Mouse (Mus musculus) bone marrow, adult 2 months (tissue): Measurements from ENCODE around the gene Il12a. TPM values are rescaled to one million over a fixed set of nuclear protein-coding genes. Genes with fewer than 3 reads are reported as not detected.
"Not testable (repeated sequence)": the region's sequence is repeated elsewhere in the genome, so short reads cannot be mapped to it uniquely, and the experiment has no call there.

Source experiments
- H3K27ac ChIP-seq: fragments of 200-500 bp; 2 replicates; pipeline ENCODE4 v1.5.1; 2012; ENCODE audit warnings: low read depth, mild to moderate bottlenecking, control low read depth, inconsistent platforms, low read length; ENCODE audit not compliant: control insufficient read depth, poor library complexity, insufficient read depth
- H3K4me1 ChIP-seq: fragments of 200-500 bp; 2 replicates; pipeline ENCODE4 v1.6.1; 2011; ENCODE audit warnings: low read length; ENCODE audit not compliant: control insufficient read depth, insufficient read depth
- H3K4me3 ChIP-seq: fragments of 200-500 bp; replicated peaks from 2 replicates; pipeline ENCODE3; 2011; ENCODE audit warnings: mild to moderate bottlenecking, low read depth, low read length, control low read depth; ENCODE audit not compliant: control insufficient read depth
- CTCF ChIP-seq: fragments of 200-500 bp; IDR thresholded peaks from 2 replicates; pipeline ENCODE4 v1.5.1; 2011; ENCODE audit warnings: low read length, control low read depth; ENCODE audit not compliant: control insufficient read depth, insufficient read depth
- POLR2A ChIP-seq: fragments of 200-500 bp; IDR thresholded peaks from 2 replicates; pipeline ENCODE4 v1.6.1; 2011; ENCODE audit warnings: low read depth, mild to moderate bottlenecking, control low read depth, low read length, borderline replicate concordance; ENCODE audit not compliant: control insufficient read depth
- WGBS: fragments of 180-500 bp; shearing (Covaris S2); methylation state at CpG from one replicate; pipeline ENCODE4 v1.1.7; 2018; 5-methylcytosine and 5-hydroxymethylcytosine counted together
- polyA plus RNA-seq: library from polyadenylated mRNA; stranded (reverse); fragments of >200 nt; gene quantifications from 2 replicates; pipeline ENCODE4 v1.2.4, GENCODE M21; 2011; ENCODE audit warnings: low replicate concordance; ENCODE audit not compliant: missing spikeins, insufficient read depth, insufficient read length

Il12a gene
- polyA plus RNA-seq, 1 experiment, result 14.5 TPM

- Histone ChIP-seq H3K4me1 (no peaks in the 10 kb centered on the region), H3K27ac (no peak overlapping the region), H3K4me3 (no peak overlapping the region)
- WGBS, result 71% methylated on average over 7 of the region's 7 CpGs
- TF ChIP-seq POLR2A (no peak), CTCF (no peak)
Observed at GRCm38 (mm10) chr3:68741955-68742354, 51.5 kb downstream of the Il12a start.

GRCm38 (mm10) chr3:68742718-68743471 lies 52.5 kb downstream of the Il12a start:
- TF ChIP-seq POLR2A (no peak), CTCF (no peak)
- H3K4me3 ChIP-seq, result no peak overlapping the region
- 76% methylated on average over 9 of the region's 9 CpGs for WGBS
- no peak overlapping the region for H3K27ac ChIP-seq
- no peaks in the 10 kb centered on the region for H3K4me1 ChIP-seq

DNA sequence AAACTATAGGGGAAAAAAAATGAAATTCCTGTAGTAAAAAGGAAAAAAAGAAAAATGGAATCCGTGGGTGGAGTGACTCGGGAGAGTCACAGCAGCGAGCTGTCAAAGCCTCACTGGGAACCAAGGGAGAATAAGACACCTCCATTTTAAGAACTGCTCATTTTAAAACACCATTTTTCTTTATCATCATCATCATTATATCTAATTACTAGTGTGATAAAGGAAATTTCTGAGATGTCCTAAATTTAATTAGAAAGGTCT lies 53.0 kb downstream of the Il12a start:
- Histone ChIP-seq H3K27ac (no peak overlapping the region), H3K4me1 (no peaks in the 10 kb centered on the region), H3K4me3 (no peak overlapping the region)
- TF ChIP-seq POLR2A, result no peak
- TF ChIP-seq CTCF, result no peak
- WGBS, result 51% methylated on average over 3 of the region's 3 CpGs

GRCm38 (mm10) chr3:68744162-68744561 lies 53.7 kb downstream of the Il12a start:
- no peaks in the 10 kb centered on the region for H3K4me1 ChIP-seq
- 31% methylated on average over 1 of the region's 1 CpGs for WGBS
- no peak overlapping the region for H3K27ac ChIP-seq
- no peak overlapping the region for H3K4me3 ChIP-seq
- TF ChIP-seq CTCF, result no peak
- TF ChIP-seq POLR2A, result no peak

- Histone ChIP-seq H3K4me3 (no peak overlapping the region), H3K27ac (no peak overlapping the region), H3K4me1 (no peaks in the 10 kb centered on the region)
- 83% methylated on average over 5 of the region's 5 CpGs for WGBS
- no peak for TF ChIP-seq CTCF
- TF ChIP-seq POLR2A, result no peak
Observed at GRCm38 (mm10) chr3:68745033-68745432, 54.6 kb downstream of the Il12a start.

DNA sequence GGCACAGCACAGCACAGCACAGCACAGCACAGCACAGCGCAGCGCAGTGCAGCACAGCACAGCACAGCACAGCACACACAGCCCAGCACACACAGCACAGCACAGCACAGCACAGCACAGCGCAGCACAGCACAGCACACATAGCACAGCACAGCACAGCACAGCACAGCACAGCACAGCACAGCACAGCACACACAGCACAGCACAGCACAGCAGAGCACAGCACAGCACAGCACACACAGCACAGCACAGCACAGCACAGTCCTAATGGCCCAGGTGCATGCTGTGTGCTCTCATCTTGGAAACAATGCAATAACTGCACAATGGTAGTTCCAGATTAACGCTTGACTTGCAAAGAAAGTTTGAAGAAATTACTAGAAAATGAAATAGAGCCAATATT lies 55.8 kb downstream of the Il12a start:
- H3K4me1 ChIP-seq, H3K27ac ChIP-seq, H3K4me3 ChIP-seq: not testable (repeated sequence)
- 80% methylated on average over 4 of the region's 4 CpGs for WGBS

Other genes with a start within 250 kb of the Il12a start
- gene 1110032F04Rik, start 178.9 kb downstream of the Il12a start, polyA plus RNA-seq, result not detected in 2 replicates